Mouse (Mus musculus) CH12.LX (cell line): ENCODE data around the gene Gm13279. TPM values are rescaled to one million over a fixed set of nuclear protein-coding genes. Genes with fewer than 3 reads are reported as not detected.

Source experiments
- DNase-seq: peaks from one replicate; pipeline ENCODE4 v3.0.0-alpha.2; 2013; ENCODE audit errors: extremely low read depth
- H3K27ac ChIP-seq: 2 replicates; pipeline ENCODE4 v1.5.1; 2012; ENCODE audit warnings: low read depth, mild to moderate bottlenecking, control low read depth, moderate library complexity; ENCODE audit not compliant: insufficient read depth
- H3K27me3 ChIP-seq: replicated peaks from 2 replicates; pipeline ENCODE3; 2012; ENCODE audit warnings: inconsistent platforms
- H3K36me3 ChIP-seq, 2 experiments: replicated peaks in 1 of 2; 2 replicates each; pipeline versions ENCODE3 to v1.6.1; 2012; ENCODE audit warnings: inconsistent platforms in 1 of 2, low read length in 1 of 2, mild to moderate bottlenecking in 1 of 2, mixed read lengths in 1 of 2, moderate library complexity in 1 of 2; ENCODE audit not compliant: control insufficient read depth in 1 of 2, insufficient read depth in 1 of 2
- H3K4me1 ChIP-seq, 2 experiments: 2 replicates each; pipeline ENCODE4 v1.6.1; 2012; ENCODE audit warnings: inconsistent platforms in 1 of 2, moderate library complexity in 1 of 2; ENCODE audit not compliant: insufficient read depth in 2 of 2, control insufficient read depth in 1 of 2
- H3K4me2 ChIP-seq: 2 replicates; pipeline ENCODE4 v1.6.1; 2012; ENCODE audit warnings: low read depth, mild to moderate bottlenecking, control low read depth; ENCODE audit not compliant: poor library complexity, insufficient read depth, severe bottlenecking
- H3K4me3 ChIP-seq, 3 experiments: fragments of 150-350 bp in 1 of 3; sonication (generic) in 1 of 3; replicated peaks in 1 of 3; 2 replicates each; pipeline versions ENCODE3 to v1.5.1; 2011 to 2012; ENCODE audit warnings: low read depth in 2 of 3, low read length in 2 of 3, mild to moderate bottlenecking in 2 of 3, moderate library complexity in 2 of 3, control low read depth in 1 of 3, improper control_type of control experiment in 1 of 3, inconsistent platforms in 1 of 3, mixed read lengths in 1 of 3; ENCODE audit not compliant: poor library complexity in 1 of 3
- H3K79me2 ChIP-seq: replicated peaks from 2 replicates; pipeline ENCODE4 v1.6.1; 2012; ENCODE audit warnings: mild to moderate bottlenecking, moderate library complexity; ENCODE audit not compliant: control insufficient read depth, poor library complexity, insufficient read depth, severe bottlenecking; ENCODE audit errors: extremely low read depth
- H3K9ac ChIP-seq: 2 replicates; pipeline ENCODE4 v1.6.1; 2012; ENCODE audit warnings: low read depth, mild to moderate bottlenecking, control low read depth, moderate library complexity; ENCODE audit not compliant: insufficient read depth
- H3K9me3 ChIP-seq: replicated peaks from 2 replicates; pipeline ENCODE3; 2012; ENCODE audit warnings: low read length, inconsistent platforms, mixed read lengths
- CHD2 ChIP-seq: IDR thresholded peaks from 2 replicates; pipeline ENCODE4 v1.6.1; 2011; ENCODE audit warnings: low read length, improper control_type of control experiment
- CTCF ChIP-seq, 2 experiments: IDR thresholded peaks in 1 of 2; conservative IDR thresholded peaks in 1 of 2; 2 replicates each; pipeline ENCODE4 v1.5.1; 2011 to 2012; ENCODE audit warnings: low read depth in 2 of 2, low read length in 2 of 2, improper control_type of control experiment in 1 of 2, inconsistent platforms in 1 of 2, mild to moderate bottlenecking in 1 of 2, moderate library complexity in 1 of 2
- ELF1 ChIP-seq: IDR thresholded peaks from 2 replicates; pipeline ENCODE4 v1.6.1; 2014; ENCODE audit warnings: low read depth, mild to moderate bottlenecking, inconsistent platforms, low read length, improper control_type of control experiment
- EP300 ChIP-seq: IDR thresholded peaks from 2 replicates; pipeline ENCODE4 v1.6.1; 2011; ENCODE audit warnings: low read length, improper control_type of control experiment
- IRF4 ChIP-seq: IDR thresholded peaks from 2 replicates; pipeline ENCODE4 v1.6.1; 2014; ENCODE audit warnings: low read depth, mild to moderate bottlenecking, inconsistent platforms, low read length, improper control_type of control experiment
- JUN ChIP-seq: IDR thresholded peaks from 2 replicates; pipeline ENCODE4 v1.6.1; 2011; ENCODE audit warnings: low read depth, mild to moderate bottlenecking, low read length, improper control_type of control experiment, moderate library complexity; ENCODE audit not compliant: insufficient read depth
- JUND ChIP-seq: conservative IDR thresholded peaks from 2 replicates; pipeline ENCODE4 v1.6.1; 2011; ENCODE audit warnings: low read depth, low read length, improper control_type of control experiment
- PAX5 ChIP-seq: IDR thresholded peaks from 2 replicates; pipeline ENCODE4 v1.6.1; 2012; ENCODE audit warnings: low read length, inconsistent platforms, mixed read lengths
- RAD21 ChIP-seq: IDR thresholded peaks from 2 replicates; pipeline ENCODE4 v1.6.1; 2011; ENCODE audit warnings: low read depth, mild to moderate bottlenecking, low read length, improper control_type of control experiment, moderate library complexity
- SMC3 ChIP-seq: IDR thresholded peaks from 2 replicates; pipeline ENCODE4 v1.6.1; 2011; ENCODE audit warnings: low read depth, low read length, improper control_type of control experiment
- ZC3H11A ChIP-seq: IDR thresholded peaks from 2 replicates; pipeline ENCODE4 v1.6.1; 2012; ENCODE audit warnings: low read depth, mild to moderate bottlenecking, inconsistent platforms, low read length, improper control_type of control experiment
- ZNF384 ChIP-seq: IDR thresholded peaks from 2 replicates; pipeline ENCODE4 v1.6.1; 2012; ENCODE audit warnings: low read depth, low read length, improper control_type of control experiment, inconsistent platforms
- dilution Hi-C: fragments of 300-500 bp; cut with MboI; formaldehyde crosslinking; loops from 2 replicates; pipeline ENCODE4 v1.14.3; 2020; ENCODE audit warnings: low sequenced_read_pairs; ENCODE audit not compliant: extremely low pct_unique_long_range_greater_than_20kb, extremely low pct_ligation_motif_present
- in situ Hi-C: fragments of 300-500 bp; cut with MboI; formaldehyde crosslinking; loops from 3 replicates; pipeline ENCODE4 v1.14.3; 2019; ENCODE audit warnings: low sequenced_read_pairs, low pct_ligation_motif_present, low pct_unique_long_range_greater_than_20kb, mixed read lengths
- polyA plus RNA-seq: library from polyadenylated mRNA; unstranded; fragments of >175 nt; gene quantifications from 2 replicates; pipeline ENCODE4 v1.2.1, GENCODE M21; 2012; ENCODE audit warnings: low read depth; ENCODE audit not compliant: insufficient read length
- total RNA-seq, 2 experiments: library from RNA; depleted of rRNA; stranded (reverse); fragments of 300-350 nt in 1 of 2; fragments of >200 nt in 1 of 2; gene quantifications; 2 replicates each; pipeline ENCODE4 v1.2.3; 2012 to 2014

Gene Gm13279
- total and polyA plus RNA-seq, 3 experiments: not detected

- H3K4me2 ChIP-seq: no peak overlapping the region
- peak; percentile 15 for DNase-seq
- no peaks in the 10 kb centered on the region for H3K36me3 ChIP-seq
- TF ChIP-seq CTCF (conservative IDR thresholded peaks at IDR 0.05 in 1 of 2, IDR thresholded peaks at IDR 0.05 in 1 of 2; ENCODE audit: low read depth in 2 of 2, low read length in 2 of 2) (peak; percentile 53 to 74; a peak in 3 of 4 replicates), RAD21 (peak; percentile 14), ZC3H11A (no peak), SMC3 (peak; percentile 14; the same call in 1 of the 2 replicates)
- no peak overlapping the region for H3K9ac ChIP-seq
- dilution Hi-C loops: no loop called here
- H3K9me3 ChIP-seq: no peaks in the 10 kb centered on the region
- H3K27ac ChIP-seq: no peak overlapping the region
- H3K27me3 ChIP-seq: peaks cover 49% of the 10 kb centered on the region
- in situ Hi-C loops: no loop called here
- H3K4me1 ChIP-seq: peaks cover 5 to 10% of the 10 kb centered on the region in 2 experiments; a peak in 3 of 4 replicates
- H3K79me2 ChIP-seq: no peaks in the 10 kb centered on the region
- H3K4me3 ChIP-seq: no peak overlapping the region
Observed at GRCm38 (mm10) chr4:88838828-88839227, 41.6 kb downstream of the Gm13279 start.

DNA sequence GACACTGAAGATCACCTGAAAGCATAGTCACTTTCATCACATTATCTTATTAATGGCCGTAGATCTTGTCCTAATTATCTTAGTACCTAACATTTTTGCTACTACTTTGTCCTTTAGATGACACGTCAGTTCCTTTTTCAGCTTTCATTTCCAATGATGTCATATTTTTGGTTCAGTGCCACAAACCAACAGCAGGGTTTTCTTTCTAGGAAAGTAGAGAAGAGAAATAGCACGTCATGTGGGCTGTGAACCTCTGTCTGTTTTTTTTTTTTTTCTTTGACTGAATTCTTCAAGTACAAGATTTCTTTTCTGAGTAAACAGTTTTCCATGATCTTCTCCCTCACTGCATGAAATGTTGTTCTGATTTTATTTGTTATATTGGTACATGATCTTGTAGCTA is 42.9 kb downstream of the Gm13279 start:
- no peaks in the 10 kb centered on the region for H3K36me3 ChIP-seq
- DNase-seq: no peak
- peaks cover 5 to 10% of the 10 kb centered on the region in 2 experiments; a peak in 3 of 4 replicates for H3K4me1 ChIP-seq
- no peaks in the 10 kb centered on the region for H3K9me3 ChIP-seq
- dilution Hi-C loops (no loop called here), in situ Hi-C loops (no loop called here)
- no peaks in the 10 kb centered on the region for H3K79me2 ChIP-seq
- H3K27ac ChIP-seq: no peak overlapping the region
- peaks cover 51% of the 10 kb centered on the region for H3K27me3 ChIP-seq
- no peak overlapping the region for H3K9ac ChIP-seq
- TF ChIP-seq JUN: peak; percentile 32; the same call in 1 of the 2 replicates
- peak; percentile 53 for TF ChIP-seq JUND
- TF ChIP-seq ZNF384: peak; percentile 73; the same call in 1 of the 2 replicates
- peak; percentile 21; the same call in 1 of the 2 replicates for TF ChIP-seq EP300
- no peak for TF ChIP-seq ELF1
- no peak overlapping the region for H3K4me2 ChIP-seq
- no peak overlapping the region for H3K4me3 ChIP-seq

DNA sequence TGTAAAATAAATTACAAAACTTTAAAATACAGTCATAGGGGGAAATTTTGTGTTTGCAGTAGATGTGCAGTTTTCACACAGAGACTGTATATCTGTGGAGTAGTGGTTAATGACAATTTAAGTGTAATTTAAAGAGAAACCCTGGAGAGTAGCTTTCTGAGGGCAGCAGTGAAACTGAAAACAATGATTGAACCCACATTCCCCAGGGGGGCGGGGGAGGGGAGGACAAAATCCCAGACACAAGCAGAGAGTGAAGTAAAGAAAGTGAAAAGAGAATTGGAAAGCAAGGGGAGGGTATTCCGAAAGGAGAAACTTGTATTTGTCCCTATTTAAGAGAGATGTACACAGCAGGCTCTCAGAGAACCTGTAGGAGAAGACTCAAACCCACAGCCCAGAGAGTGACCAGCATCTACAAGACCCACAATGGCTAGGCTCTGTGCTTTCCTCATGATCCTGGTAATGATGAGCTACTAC is 44.3 kb downstream of the Gm13279 start, which contains the start of gene Ifna4:
Gene Ifna4 (plus strand): TSS at position 424 of the 474 bp plus-strand sequence.
- no peak within 1 kb of the TSS for H3K4me3 ChIP-seq
- DNase-seq: no peak
- H3K79me2 ChIP-seq: no peaks in the 10 kb centered on the region
- H3K27ac ChIP-seq: no peak within 1 kb of the TSS
- TF ChIP-seq PAX5 (no peak), CHD2 (peak; percentile 62; the same call in 1 of the 2 replicates), EP300 (0 out of 2 replicates have a peak, but pooled peaks have one; percentile 24), IRF4 (peak; percentile 63)
- H3K27me3 ChIP-seq: peaks cover 59% of the 10 kb centered on the region
- no peak within 1 kb of the TSS for H3K9ac ChIP-seq
- dilution Hi-C loops: no loop called here
- no peaks in the 10 kb centered on the region for H3K9me3 ChIP-seq
- H3K4me1 ChIP-seq: peaks cover 5 to 10% of the 10 kb centered on the region in 2 experiments; a peak in 3 of 4 replicates
- in situ Hi-C loops: no loop called here
- H3K36me3 ChIP-seq: no peaks in the 10 kb centered on the region
- H3K4me2 ChIP-seq: no peak within 1 kb of the TSS
